Mouse (Mus musculus) forebrain, embryonic 16.5 days (tissue): ENCODE results near the gene Cirbp. TPM values are rescaled to one million over a fixed set of nuclear protein-coding genes. Genes with fewer than 3 reads are reported as not detected.

Experiments
- ATAC-seq: fragments of 200-750 bp; cut with Nextera tagmentation; 2 replicates; pipeline ENCODE4 v1.8.0; 2017; ENCODE audit warnings: mild to moderate bottlenecking, moderate library complexity
- H3K27ac ChIP-seq: fragments of 300-500 bp; sonication (generic); 2 replicates; pipeline ENCODE4 v1.5.1; 2014; ENCODE audit warnings: low read length, control low read depth
- H3K27me3 ChIP-seq: fragments of 300-500 bp; sonication (generic); replicated peaks from 2 replicates; pipeline ENCODE4 v1.6.1; 2014; ENCODE audit warnings: low read length; ENCODE audit not compliant: control insufficient read depth, insufficient read depth
- H3K36me3 ChIP-seq: fragments of 300-500 bp; sonication (generic); 2 replicates; pipeline ENCODE4 v1.6.1; 2014; ENCODE audit not compliant: control insufficient read depth, insufficient read depth
- H3K4me1 ChIP-seq: fragments of 300-500 bp; sonication (generic); replicated peaks from 2 replicates; pipeline ENCODE4 v1.6.1; 2014; ENCODE audit warnings: low read length; ENCODE audit not compliant: control insufficient read depth, insufficient read depth
- H3K4me2 ChIP-seq: fragments of 300-500 bp; sonication (generic); 2 replicates; pipeline ENCODE4 v1.6.1; 2014; ENCODE audit warnings: mild to moderate bottlenecking, low read length, control low read depth
- H3K4me3 ChIP-seq: fragments of 300-500 bp; sonication (generic); replicated peaks from 2 replicates; pipeline ENCODE4 v1.5.1; 2014; ENCODE audit warnings: mild to moderate bottlenecking, low read length, control low read depth
- H3K9ac ChIP-seq: fragments of 300-500 bp; sonication (generic); replicated peaks from 2 replicates; pipeline ENCODE4 v1.6.1; 2014; ENCODE audit warnings: low read depth, low read length, control low read depth
- H3K9me3 ChIP-seq: fragments of 300-500 bp; sonication (generic); 2 replicates; pipeline ENCODE4 v1.6.1; 2016; ENCODE audit warnings: low read length; ENCODE audit not compliant: control insufficient read depth
- WGBS: fragments of 180-500 bp; shearing (Covaris S2); extraction: QIAGEN DNeasy Blood & Tissue Kit; methylation state at CpG from one replicate; pipeline ENCODE4 v1.1.7; 2014; 5-methylcytosine and 5-hydroxymethylcytosine counted together
- polyA plus RNA-seq: library from polyadenylated mRNA; unstranded; fragments of >200 nt; fragmentation: Nextera tagmentation; extraction: Ambion mirVana; gene quantifications from 2 replicates; pipeline ENCODE4 v1.2.1, GENCODE M21; 2015

Gene Cirbp
- polyA plus RNA-seq, 1 experiment from 2014 or later, result 335 TPM

GRCm38 (mm10) chr10:80129846-80130245 lies 35.9 kb upstream of the Cirbp start:
- Histone ChIP-seq H3K27me3 (no peaks in the 10 kb centered on the region), H3K9ac (no peak overlapping the region), H3K27ac (no peak overlapping the region), H3K4me2 (no peak overlapping the region), H3K36me3 (peaks cover 34% of the 10 kb centered on the region), H3K4me1 (peaks cover 12% of the 10 kb centered on the region), H3K9me3 (no peaks in the 10 kb centered on the region), H3K4me3 (no peak overlapping the region)
- WGBS, result 92% methylated on average over 9 of the region's 9 CpGs
- ATAC-seq, result no peak

GRCm38 (mm10) chr10:80130403-80131031 lies 35.3 kb upstream of the Cirbp start:
- H3K9me3 ChIP-seq, result no peaks in the 10 kb centered on the region
- peaks cover 35% of the 10 kb centered on the region for H3K36me3 ChIP-seq
- H3K27ac ChIP-seq, result no peak overlapping the region
- H3K4me1 ChIP-seq, result peaks cover 12% of the 10 kb centered on the region
- no peak for ATAC-seq
- H3K4me3 ChIP-seq, result no peak overlapping the region
- no peak overlapping the region for H3K9ac ChIP-seq
- H3K27me3 ChIP-seq, result no peaks in the 10 kb centered on the region
- H3K4me2 ChIP-seq, result no peak overlapping the region
- WGBS, result 83% methylated on average over 18 of the region's 18 CpGs

DNA sequence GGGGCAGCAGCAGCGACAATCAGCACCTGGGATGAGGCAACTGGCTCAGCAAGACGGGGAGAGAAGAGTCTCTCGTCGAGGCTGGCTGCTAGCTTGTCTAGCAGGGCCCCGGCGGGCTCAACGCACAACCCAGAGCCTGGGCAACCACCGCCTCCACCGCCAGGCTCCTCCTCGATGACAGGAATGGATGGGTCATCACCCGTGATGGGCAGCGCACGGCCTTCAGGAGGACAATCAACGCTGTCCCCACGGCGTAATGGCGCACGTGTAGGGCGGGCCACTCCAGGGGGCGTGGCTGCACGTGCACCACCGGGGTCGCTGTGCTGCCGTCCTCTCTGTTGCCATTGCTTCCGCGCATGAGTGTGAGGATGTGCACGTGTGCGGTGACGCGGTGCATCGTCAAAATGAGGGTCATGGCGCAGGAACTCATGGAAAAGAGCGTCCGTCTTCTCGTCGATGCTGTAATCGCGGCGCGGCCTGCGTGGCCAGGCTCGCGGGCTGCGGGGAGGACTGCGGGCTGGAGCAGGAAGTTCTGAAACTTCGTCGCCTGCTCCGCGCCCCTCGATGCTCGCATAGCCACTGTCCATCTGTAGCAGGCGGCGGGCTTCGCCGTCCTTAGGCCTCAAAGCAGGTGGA lies 34.4 kb upstream of the Cirbp start:
- 10% methylated on average over 55 of the region's 55 CpGs for WGBS
- peak overlapping the region; percentile 12; the same call in 1 of the 2 replicates for H3K4me3 ChIP-seq
- no peak overlapping the region for H3K27ac ChIP-seq
- peaks cover 16% of the 10 kb centered on the region for H3K4me1 ChIP-seq
- H3K27me3 ChIP-seq, result no peaks in the 10 kb centered on the region
- no peaks in the 10 kb centered on the region for H3K9me3 ChIP-seq
- peaks cover 36% of the 10 kb centered on the region for H3K36me3 ChIP-seq
- H3K9ac ChIP-seq, result 0 out of 2 replicates have a peak overlapping the region, but pooled peaks have one; percentile 18
- ATAC-seq, result peak; percentile 65
- peak overlapping the region; percentile 28 for H3K4me2 ChIP-seq

- H3K4me3 ChIP-seq, result peak overlapping the region; percentile 12; the same call in 1 of the 2 replicates
- ATAC-seq, result 0 out of 2 replicates have a peak, but pooled peaks have one; percentile 13
Measured at GRCm38 (mm10) chr10:80131952-80132350, 33.8 kb upstream of the Cirbp start.

GRCm38 (mm10) chr10:80133226-80133849 lies 32.4 kb upstream of the Cirbp start:
- Histone ChIP-seq H3K4me3 (no peak overlapping the region), H3K9ac (no peak overlapping the region), H3K9me3 (no peaks in the 10 kb centered on the region), H3K36me3 (peaks cover 26% of the 10 kb centered on the region), H3K4me2 (no peak overlapping the region), H3K27me3 (no peaks in the 10 kb centered on the region), H3K27ac (no peak overlapping the region), H3K4me1 (peaks cover 35% of the 10 kb centered on the region)
- no peak for ATAC-seq
- 58% methylated on average over 8 of the region's 8 CpGs for WGBS

More at GRCm38 (mm10) chr10:80131952-80132350, 33.8 kb upstream of the Cirbp start:
- Histone ChIP-seq H3K27ac (no peak overlapping the region), H3K9me3 (no peaks in the 10 kb centered on the region), H3K9ac (0 out of 2 replicates have a peak overlapping the region, but pooled peaks have one; percentile 18), H3K4me1 (peaks cover 21% of the 10 kb centered on the region), H3K27me3 (no peaks in the 10 kb centered on the region), H3K36me3 (peaks cover 35% of the 10 kb centered on the region), H3K4me2 (peak overlapping the region; percentile 28)
- 32% methylated on average over 26 of the region's 27 CpGs for WGBS

DNA sequence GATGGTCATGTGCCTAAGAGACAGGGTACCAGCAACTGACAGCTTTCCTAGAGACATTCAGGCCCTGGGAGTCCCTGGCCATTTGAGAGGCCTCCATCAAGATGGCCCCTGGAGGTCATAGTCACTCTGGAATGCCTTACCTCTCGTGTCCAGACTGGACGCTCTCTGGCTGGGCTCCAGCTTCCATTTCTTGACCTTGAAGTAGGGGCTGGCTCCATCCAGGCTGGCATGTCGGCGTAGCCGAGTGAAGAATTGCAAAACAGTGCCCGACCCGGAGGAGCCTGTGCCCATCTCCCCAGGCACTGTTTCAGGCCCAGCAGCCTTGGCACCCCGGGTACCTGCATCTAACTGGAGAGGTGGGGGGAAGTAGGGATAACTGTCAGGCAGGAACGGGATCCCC lies 31.4 kb upstream of the Cirbp start:
- Histone ChIP-seq H3K9me3 (no peaks in the 10 kb centered on the region), H3K27ac (no peak overlapping the region), H3K4me1 (peaks cover 37% of the 10 kb centered on the region), H3K36me3 (peaks cover 24% of the 10 kb centered on the region; the same call in 1 of the 2 replicates), H3K4me3 (no peak overlapping the region), H3K9ac (no peak overlapping the region), H3K27me3 (no peaks in the 10 kb centered on the region), H3K4me2 (no peak overlapping the region)
- WGBS, result 89% methylated on average over 9 of the region's 9 CpGs
- ATAC-seq, result no peak

GRCm38 (mm10) chr10:80135161-80135560 lies 30.6 kb upstream of the Cirbp start:
- peaks cover 37% of the 10 kb centered on the region for H3K4me1 ChIP-seq
- no peak overlapping the region for H3K4me2 ChIP-seq
- H3K4me3 ChIP-seq, result no peak overlapping the region
- WGBS, result 88% methylated on average over 10 of the region's 10 CpGs
- no peak for ATAC-seq
- peaks cover 21% of the 10 kb centered on the region; the same call in 1 of the 2 replicates for H3K36me3 ChIP-seq
- H3K9me3 ChIP-seq, result no peaks in the 10 kb centered on the region
- no peak overlapping the region for H3K27ac ChIP-seq
- H3K27me3 ChIP-seq, result no peaks in the 10 kb centered on the region
- no peak overlapping the region for H3K9ac ChIP-seq

DNA sequence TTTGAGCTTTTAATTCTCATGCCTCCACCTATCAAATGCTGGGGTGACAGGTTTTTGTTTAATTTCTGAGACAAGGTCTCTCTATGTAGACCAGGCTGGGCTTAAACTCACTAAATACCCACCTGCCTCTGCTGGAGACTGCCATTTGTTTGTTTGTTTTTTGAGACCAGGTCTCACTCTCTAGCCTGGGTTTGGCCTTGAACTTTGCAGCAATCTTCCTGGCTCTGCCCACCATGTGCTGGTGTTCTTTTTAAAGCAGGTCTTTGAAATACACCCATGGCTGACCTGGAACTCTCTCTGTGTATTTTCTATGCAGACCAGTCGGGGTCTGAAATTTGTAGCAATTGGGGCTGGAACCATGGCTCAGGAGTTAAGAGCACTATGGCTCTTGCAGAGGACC lies 30.1 kb upstream of the Cirbp start:
- H3K36me3 ChIP-seq, result peaks cover 18% of the 10 kb centered on the region; the same call in 1 of the 2 replicates
- H3K4me3 ChIP-seq, result no peak overlapping the region
- H3K4me2 ChIP-seq, result no peak overlapping the region
- H3K9ac ChIP-seq, result no peak overlapping the region
- no peak overlapping the region for H3K27ac ChIP-seq
- WGBS, result 97% methylated on average over 1 of the region's 1 CpGs
- H3K9me3 ChIP-seq, result no peaks in the 10 kb centered on the region
- ATAC-seq, result no peak
- peaks cover 39% of the 10 kb centered on the region for H3K4me1 ChIP-seq
- no peaks in the 10 kb centered on the region for H3K27me3 ChIP-seq
